Mouse (Mus musculus) kidney, adult 2 months (tissue): ENCODE data around the gene Lingo4. TPM values are rescaled to one million over a fixed set of nuclear protein-coding genes. Genes with fewer than 3 reads are reported as not detected.

Source experiments
- DNase-seq: peaks from one replicate; pipeline ENCODE4 v3.0.0; 2021
- H3K27ac ChIP-seq: fragments of 200-500 bp; 2 replicates; pipeline ENCODE4 v1.5.1; 2012; ENCODE audit warnings: low read depth, low read length, control low read depth, inconsistent platforms; ENCODE audit not compliant: insufficient read depth
- H3K27me3 ChIP-seq: fragments of 200-500 bp; replicated peaks from 2 replicates; pipeline ENCODE4 v1.6.1; 2012; ENCODE audit warnings: mild to moderate bottlenecking, moderate library complexity, low read length, inconsistent platforms; ENCODE audit not compliant: control insufficient read depth, insufficient read depth
- H3K36me3 ChIP-seq: fragments of 200-500 bp; 2 replicates; pipeline ENCODE4 v1.6.1; 2012; ENCODE audit warnings: mild to moderate bottlenecking, moderate library complexity, low read length, inconsistent platforms; ENCODE audit not compliant: control insufficient read depth, insufficient read depth
- H3K4me1 ChIP-seq: fragments of 200-500 bp; 2 replicates; pipeline ENCODE4 v1.6.1; 2011; ENCODE audit warnings: low read length; ENCODE audit not compliant: control insufficient read depth, insufficient read depth
- H3K4me3 ChIP-seq: fragments of 200-500 bp; 2 replicates; pipeline ENCODE4 v1.5.1; 2011; ENCODE audit warnings: mild to moderate bottlenecking, low read depth, low read length, control low read depth; ENCODE audit not compliant: insufficient read depth
- CTCF ChIP-seq: fragments of 200-500 bp; conservative IDR thresholded peaks from 2 replicates; pipeline ENCODE4 v1.5.1; 2011; ENCODE audit warnings: low read depth, mild to moderate bottlenecking, control low read depth, low read length, moderate library complexity, mixed read lengths; ENCODE audit not compliant: insufficient read depth, insufficient read length
- POLR2A ChIP-seq: fragments of 200-500 bp; IDR thresholded peaks from one replicate; pipeline ENCODE4 v1.6.1; 2011; ENCODE audit warnings: low read depth, low read length, control low read depth
- WGBS: fragments of 180-500 bp; shearing (Covaris S2); methylation state at CpG from one replicate; pipeline ENCODE4 v1.1.7; 2018; 5-methylcytosine and 5-hydroxymethylcytosine counted together
- polyA plus RNA-seq: library from polyadenylated mRNA; depleted of rRNA; stranded (reverse); fragments of >200 nt; gene quantifications from 2 replicates; pipeline ENCODE4 v1.2.3, GENCODE M21; 2012; rRNA removed

Gene Lingo4
- polyA plus RNA-seq, result 0.14 and 0.20 TPM in 2 replicates

- WGBS, result 77% methylated on average over 6 of the region's 6 CpGs
- no peak for TF ChIP-seq CTCF
- H3K4me1 ChIP-seq, result no peaks in the 10 kb centered on the region; the same call in 1 of the 2 replicates
- no peaks in the 10 kb centered on the region for H3K27me3 ChIP-seq
- no peak within 1 kb of the TSS for H3K4me3 ChIP-seq
- DNase-seq, result no peak
- no peak within 1 kb of the TSS for H3K27ac ChIP-seq
- no peaks in the 10 kb centered on the region; the same call in 1 of the 2 replicates for H3K36me3 ChIP-seq
Observed at GRCm38 (mm10) chr3:94398217-94398616, at the start of gene Lingo4. TSS of gene Lingo4 (plus strand) at chr3:94398517.

- DNase-seq, result peak; percentile 43
- Histone ChIP-seq H3K4me1 (no peaks in the 10 kb centered on the region), H3K27me3 (no peaks in the 10 kb centered on the region), H3K27ac (no peak overlapping the region), H3K4me3 (no peak overlapping the region), H3K36me3 (no peaks in the 10 kb centered on the region)
- WGBS, result 6% methylated on average over 1 of the region's 1 CpGs
- TF ChIP-seq POLR2A, result no peak
- peak; percentile 63 for TF ChIP-seq CTCF
Observed at GRCm38 (mm10) chr3:94360812-94361211, 37.5 kb upstream of the Lingo4 start.

GRCm38 (mm10) chr3:94362138-94362537 lies 36.2 kb upstream of the Lingo4 start, which contains the start of gene C2cd4d:
TSS of gene C2cd4d (plus strand) at chr3:94362438.
- no peaks in the 10 kb centered on the region for H3K27me3 ChIP-seq
- WGBS, result 85% methylated on average over 7 of the region's 7 CpGs
- peak within 1 kb of the TSS; percentile 69 for H3K4me3 ChIP-seq

GRCm38 (mm10) chr3:94363291-94364153 lies 34.8 kb upstream of the Lingo4 start:
- no peaks in the 10 kb centered on the region for H3K36me3 ChIP-seq
- no peaks in the 10 kb centered on the region for H3K27me3 ChIP-seq
- no peak for TF ChIP-seq CTCF
- no peak for TF ChIP-seq POLR2A
- no peak overlapping the region for H3K27ac ChIP-seq
- peak; percentile 54 for DNase-seq
- no peaks in the 10 kb centered on the region; the same call in 1 of the 2 replicates for H3K4me1 ChIP-seq
- WGBS, result 4% methylated on average over 96 of the region's 97 CpGs
- H3K4me3 ChIP-seq, result peak overlapping the region; percentile 69

More at GRCm38 (mm10) chr3:94362138-94362537, 36.2 kb upstream of the Lingo4 start, which contains the start of gene C2cd4d:
- no peak for TF ChIP-seq POLR2A
- TF ChIP-seq CTCF, result no peak
- H3K27ac ChIP-seq, result no peak within 1 kb of the TSS
- DNase-seq, result no peak
- H3K4me1 ChIP-seq, result no peaks in the 10 kb centered on the region; the same call in 1 of the 2 replicates
- no peaks in the 10 kb centered on the region for H3K36me3 ChIP-seq

GRCm38 (mm10) chr3:94364154-94364526 lies 34.2 kb upstream of the Lingo4 start:
- DNase-seq, result no peak
- Histone ChIP-seq H3K27me3 (no peaks in the 10 kb centered on the region), H3K27ac (no peak overlapping the region)

GRCm38 (mm10) chr3:94366761-94367160 lies 31.6 kb upstream of the Lingo4 start:
- Histone ChIP-seq H3K27ac (no peak overlapping the region), H3K36me3 (no peaks in the 10 kb centered on the region), H3K4me3 (no peak overlapping the region), H3K27me3 (no peaks in the 10 kb centered on the region), H3K4me1 (no peaks in the 10 kb centered on the region; the same call in 1 of the 2 replicates)
- DNase-seq, result peak; percentile 89
- WGBS, result 16% methylated on average over 3 of the region's 3 CpGs
- TF ChIP-seq POLR2A (no peak), CTCF (peak; percentile 97)

More at GRCm38 (mm10) chr3:94364154-94364526, 34.2 kb upstream of the Lingo4 start:
- TF ChIP-seq POLR2A (no peak), CTCF (no peak)
- 14% methylated on average over 23 of the region's 23 CpGs for WGBS
- Histone ChIP-seq H3K4me1 (no peaks in the 10 kb centered on the region; the same call in 1 of the 2 replicates), H3K36me3 (no peaks in the 10 kb centered on the region), H3K4me3 (peak overlapping the region; percentile 69)

GRCm38 (mm10) chr3:94367511-94367910 lies 30.8 kb upstream of the Lingo4 start:
- Histone ChIP-seq H3K27ac (no peak overlapping the region), H3K4me3 (no peak overlapping the region), H3K4me1 (peaks cover 4% of the 10 kb centered on the region; the same call in 1 of the 2 replicates), H3K36me3 (no peaks in the 10 kb centered on the region), H3K27me3 (no peaks in the 10 kb centered on the region)
- TF ChIP-seq POLR2A, result no peak
- no peak for TF ChIP-seq CTCF
- peak; percentile 59 for DNase-seq
- WGBS, result 60% methylated on average over 6 of the region's 6 CpGs
